Mouse (Mus musculus): Measurements from ENCODE around the gene Pde4a.
A peak's percentile ranks its signal among the peaks of the same experiment; 100 is the strongest.
"Not testable (repeated sequence)": the region's sequence is repeated elsewhere in the genome, so short reads cannot be mapped to it uniquely, and the experiment has no call there.

Pde4a gene

DNA sequence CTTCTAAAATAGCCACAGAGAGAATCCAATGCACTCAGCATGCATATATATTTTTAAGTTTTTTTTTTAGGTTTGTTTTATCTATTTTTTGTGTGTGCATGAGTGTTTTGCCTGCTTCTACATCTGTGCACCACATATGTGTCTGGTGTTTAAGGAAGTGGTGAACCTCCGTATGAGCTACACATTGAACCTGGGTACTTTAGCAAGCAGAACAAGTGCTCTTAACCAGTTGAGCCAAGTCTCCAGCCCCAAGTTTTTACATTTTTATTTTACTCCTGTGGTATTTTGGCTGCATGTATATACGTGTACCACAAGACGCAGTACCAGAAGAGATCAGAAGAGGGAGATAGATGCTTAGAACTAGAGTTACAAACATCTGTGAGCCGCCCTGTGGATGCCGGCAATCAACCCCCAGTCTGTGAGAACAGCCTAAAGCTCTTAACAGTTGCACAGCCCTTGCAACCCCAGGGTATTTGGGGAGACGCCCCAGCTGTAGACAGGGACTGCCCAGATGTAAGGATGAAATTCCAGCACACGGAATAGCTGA lies 55.9 kb downstream of the Pde4a start:
- no peak for DNase-seq

DNA sequence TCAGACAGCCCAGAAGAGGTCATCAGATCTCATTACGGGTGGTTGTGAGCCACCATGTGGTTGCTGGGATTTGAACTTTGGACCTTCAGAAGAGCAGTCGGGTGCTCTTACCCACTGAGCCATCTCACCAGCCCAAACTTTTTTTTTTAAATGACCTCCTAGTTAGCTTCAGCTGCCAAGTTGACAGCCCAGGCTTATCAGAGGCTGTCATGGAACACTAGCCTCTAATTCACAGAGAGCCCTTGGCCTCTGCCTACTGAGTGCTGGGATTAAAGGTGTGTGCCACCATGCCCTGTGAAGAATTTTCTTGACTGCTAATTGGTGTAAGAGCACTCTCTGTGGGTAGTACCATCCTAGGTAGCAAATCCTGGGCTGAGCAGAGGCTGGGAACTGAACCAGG lies 58.0 kb downstream of the Pde4a start:
- DNase-seq = not testable (repeated sequence)

DNA sequence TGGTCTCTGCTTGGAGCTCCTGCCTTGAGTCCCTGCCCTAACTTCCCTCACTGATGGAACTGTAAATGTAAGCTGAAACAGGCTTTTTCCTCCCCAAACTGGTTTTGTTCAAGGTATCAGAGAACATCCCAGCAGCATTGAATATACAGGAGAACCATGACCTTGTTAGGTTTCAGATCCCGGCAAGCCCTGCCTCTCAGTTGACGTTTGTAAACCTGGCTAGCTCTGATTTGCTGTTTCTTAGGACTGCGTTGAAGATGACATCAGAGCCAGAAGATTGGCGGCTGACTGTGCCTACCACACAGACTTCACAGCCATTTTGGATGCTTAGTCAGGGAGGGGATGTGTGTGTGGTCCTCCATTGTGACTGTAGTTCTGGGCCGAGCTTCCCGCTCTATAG lies 58.4 kb downstream of the Pde4a start:
- DNase-seq = no peak

DNA sequence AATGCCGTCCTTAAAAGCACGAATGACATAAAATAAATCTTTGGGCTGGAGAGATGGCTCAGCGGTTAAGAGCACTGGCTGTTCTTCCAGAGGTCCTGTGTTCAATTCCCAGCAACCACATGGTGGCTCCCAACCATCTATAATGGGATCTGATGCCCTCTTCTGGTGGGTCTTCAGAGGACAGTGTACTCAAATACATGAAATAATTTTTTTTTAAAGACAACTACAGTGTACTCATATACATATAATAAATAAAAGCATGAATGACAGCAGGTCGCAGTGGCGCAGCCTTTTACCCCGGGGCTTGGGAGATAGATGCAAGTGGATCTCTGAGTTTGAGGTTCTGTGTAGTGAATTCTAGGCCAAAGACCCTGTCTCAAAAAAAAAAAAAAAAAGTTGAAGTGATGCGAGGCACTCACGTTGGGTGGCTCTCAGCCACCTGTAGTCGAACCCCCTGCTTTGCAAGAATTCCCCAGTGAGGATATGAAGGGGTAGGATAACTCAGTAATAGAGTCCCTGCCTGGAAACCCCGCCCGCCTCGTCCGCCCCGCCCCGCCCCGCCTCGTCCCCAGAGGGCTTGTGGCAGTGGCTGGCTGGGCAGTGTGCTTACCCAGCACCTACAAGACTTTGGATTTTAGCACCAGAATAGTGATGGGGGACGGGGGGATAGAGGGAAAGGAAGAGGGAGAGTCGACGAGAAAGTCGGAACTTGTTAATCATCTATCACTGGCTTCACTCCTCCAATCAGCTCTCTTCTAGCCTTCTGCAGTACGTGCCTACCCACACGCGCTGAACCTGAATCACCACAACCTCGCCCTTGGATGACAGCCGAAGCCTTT lies 59.3 kb downstream of the Pde4a start:
- peak; percentile 44 for DNase-seq

DNA sequence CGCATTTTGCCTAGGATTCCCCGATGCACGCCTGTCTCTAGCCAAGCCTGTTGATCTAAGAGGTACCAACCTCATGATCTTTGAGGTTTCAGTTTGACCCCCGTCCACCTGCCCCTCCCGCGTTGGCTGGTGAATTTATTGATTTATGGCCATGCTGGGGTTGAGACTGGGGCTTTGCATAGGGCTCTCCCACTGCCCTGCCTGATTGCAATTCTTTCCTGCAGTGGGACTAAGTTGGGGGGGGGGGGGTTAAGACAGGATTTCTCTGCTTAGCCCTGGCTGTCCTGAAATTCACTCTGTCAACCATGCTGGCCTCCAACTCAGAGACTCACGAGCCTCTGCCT lies 59.9 kb downstream of the Pde4a start:
- DNase-seq = no peak

DNA sequence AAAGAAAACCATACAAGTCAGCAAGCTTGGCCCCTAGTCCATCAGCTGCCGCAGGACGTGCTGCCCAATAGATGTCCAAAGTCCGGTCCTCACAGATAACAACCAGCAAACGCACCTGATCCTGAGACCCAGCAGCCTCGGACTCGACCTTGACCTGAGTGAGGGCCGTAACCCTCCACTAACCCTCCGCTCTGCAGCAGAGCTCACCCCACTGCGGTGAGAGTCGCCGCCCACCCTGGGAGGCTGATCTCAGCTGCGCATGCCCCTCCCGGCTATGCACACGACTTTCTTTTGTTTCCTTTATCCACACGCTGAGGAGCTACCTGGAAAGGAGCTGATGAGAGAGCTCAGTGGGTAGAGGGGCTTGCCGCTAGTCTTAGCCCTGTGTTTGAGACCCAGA lies 61.8 kb downstream of the Pde4a start:
- DNase-seq = no peak

DNA sequence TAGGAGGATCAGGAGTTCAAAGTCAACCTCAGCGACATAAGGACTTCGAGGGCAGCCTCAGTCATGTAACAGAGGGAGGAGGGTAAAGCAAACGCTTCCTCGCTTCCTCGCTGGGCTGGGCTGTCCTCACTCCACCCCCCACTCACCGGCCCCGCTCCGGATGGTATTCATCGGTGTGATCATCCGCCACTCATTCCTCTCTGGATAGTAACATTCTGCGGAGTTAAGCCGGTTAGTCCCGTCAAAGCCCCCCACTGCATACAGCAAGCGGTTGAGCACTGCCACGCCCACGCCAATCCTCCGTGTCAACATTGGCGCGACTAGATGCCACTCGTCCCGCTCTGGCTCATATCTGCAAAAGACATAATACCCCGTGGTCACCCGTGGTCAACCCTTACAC lies 66.0 kb downstream of the Pde4a start:
- no peak for DNase-seq

DNA sequence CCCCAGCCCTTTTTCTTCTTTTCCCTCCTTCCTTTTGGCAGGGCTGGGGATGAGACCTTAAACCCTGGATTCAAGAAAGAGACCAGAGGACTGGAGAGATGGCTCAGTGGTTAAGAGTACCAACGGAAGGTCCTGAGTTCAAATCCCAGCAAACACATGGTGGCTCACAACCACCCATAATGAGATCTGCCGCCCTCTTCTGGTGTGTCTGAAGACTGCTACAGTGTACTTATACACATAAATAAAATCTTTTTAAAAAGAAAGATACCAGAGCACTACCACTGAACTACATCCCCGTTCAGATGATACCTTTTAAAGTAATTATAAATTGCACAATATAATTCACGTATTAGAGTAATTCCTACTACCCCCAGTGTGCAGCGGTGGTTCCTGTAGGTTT lies 67.4 kb downstream of the Pde4a start:
- no peak for DNase-seq

DNA sequence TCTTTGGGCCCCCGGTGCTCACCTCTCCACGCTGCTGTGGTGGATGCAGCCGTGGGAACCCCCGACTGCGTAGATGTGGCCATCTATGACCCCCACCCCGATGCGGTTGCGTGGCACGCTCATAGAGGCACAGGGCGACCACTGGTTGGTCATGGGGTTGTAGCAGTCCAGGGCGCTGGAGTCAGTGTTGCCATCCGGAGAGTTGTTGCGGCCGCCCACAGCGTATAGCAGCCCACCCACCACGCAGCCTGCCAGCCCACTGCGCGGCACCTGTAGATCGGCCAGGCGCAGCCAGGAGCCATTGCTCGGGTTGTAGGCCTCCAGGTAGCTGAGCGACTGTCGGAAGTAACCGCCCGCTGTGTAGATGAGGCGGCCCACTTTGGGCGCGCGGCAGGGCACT lies 67.9 kb downstream of the Pde4a start:
- no peak for DNase-seq

DNA sequence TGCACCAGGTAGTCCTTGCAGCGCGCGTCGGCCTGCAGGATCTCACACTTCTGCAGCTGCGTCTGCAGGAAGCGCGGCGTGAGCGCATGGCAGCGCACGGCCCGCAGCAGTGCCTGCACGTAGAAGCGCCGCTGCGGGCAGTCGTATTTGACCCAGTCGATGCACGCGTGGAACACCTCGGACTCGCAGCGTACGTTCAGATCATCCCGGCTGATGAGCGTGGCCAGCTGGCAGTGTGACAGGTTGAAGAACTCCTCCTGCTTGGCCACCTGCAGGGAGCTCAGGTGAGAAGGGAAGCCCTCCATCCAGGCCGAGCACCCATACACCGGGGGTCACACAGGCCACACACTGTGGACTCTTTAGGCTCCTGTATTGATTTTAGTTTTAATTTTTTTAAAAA lies 68.3 kb downstream of the Pde4a start:
- DNase-seq = no peak

DNA sequence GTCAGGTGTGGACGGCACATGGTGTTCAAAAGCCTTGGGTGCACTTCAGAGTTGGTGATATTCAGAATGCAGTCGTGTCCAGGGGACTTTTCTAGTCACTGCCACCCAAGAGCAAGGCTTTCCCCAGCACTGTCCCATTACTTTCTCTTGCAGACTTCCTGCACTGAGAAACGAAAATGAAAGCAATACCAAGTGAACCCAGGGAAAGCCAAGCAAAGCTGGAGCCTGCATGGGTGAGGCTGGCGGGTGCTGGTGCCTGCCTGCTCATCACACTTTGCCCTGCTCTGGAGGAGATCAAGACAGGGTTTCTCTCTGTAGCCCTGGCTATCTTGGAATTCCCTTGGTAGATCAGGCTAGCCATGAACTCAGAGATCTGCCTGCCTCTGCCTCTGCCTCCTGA lies 69.8 kb downstream of the Pde4a start:
- DNase-seq = no peak

DNA sequence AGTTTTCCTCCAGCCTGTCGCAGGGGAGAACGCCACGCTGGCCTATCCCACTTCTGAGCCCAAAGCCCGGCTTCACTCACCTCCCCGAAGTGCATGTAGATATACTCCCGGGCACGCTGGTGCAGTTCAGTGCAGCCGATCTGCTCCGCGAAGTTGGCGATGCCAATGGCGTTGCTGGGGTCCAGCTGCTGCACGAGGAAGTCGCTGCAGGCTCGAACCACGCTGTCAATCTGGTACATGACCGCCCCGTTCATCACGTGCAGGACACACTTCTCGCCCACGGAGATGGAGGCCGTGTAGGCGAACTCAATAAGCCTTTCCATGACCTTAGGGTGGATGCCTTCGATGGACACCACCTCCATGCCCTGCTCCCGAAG lies 71.5 kb downstream of the Pde4a start:
- no peak for DNase-seq

DNA sequence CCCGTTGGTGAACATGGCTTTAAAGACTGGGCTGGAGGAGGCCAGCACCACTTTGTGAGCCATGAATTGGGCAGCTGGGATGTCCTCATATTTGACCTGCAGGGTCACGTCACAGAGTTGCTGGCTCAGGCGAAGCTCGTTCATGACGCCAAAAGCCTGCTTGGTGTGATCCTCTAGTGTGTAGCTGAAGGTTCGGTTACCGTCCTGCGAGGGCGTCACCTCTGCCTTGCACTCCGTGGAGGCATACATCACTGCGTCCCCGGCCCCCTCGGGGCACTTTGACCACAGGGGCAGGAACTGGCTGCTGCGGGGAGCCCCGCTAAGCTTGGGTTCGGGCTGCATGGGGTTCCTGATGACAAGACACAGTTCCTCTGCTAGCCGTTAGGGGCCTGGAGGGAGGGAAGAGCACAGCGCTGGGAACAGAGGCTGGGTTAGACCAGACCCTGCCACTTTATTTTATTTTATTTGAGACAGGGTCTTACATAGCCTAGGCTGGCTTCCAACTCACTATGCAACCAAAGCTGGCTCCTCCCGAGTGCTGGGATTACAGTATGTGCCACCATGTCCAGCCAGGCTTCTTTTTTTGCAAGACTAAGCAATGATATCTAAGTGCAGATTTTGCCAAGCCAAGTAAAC lies 72.0 kb downstream of the Pde4a start:
- DNase-seq = no peak

DNA sequence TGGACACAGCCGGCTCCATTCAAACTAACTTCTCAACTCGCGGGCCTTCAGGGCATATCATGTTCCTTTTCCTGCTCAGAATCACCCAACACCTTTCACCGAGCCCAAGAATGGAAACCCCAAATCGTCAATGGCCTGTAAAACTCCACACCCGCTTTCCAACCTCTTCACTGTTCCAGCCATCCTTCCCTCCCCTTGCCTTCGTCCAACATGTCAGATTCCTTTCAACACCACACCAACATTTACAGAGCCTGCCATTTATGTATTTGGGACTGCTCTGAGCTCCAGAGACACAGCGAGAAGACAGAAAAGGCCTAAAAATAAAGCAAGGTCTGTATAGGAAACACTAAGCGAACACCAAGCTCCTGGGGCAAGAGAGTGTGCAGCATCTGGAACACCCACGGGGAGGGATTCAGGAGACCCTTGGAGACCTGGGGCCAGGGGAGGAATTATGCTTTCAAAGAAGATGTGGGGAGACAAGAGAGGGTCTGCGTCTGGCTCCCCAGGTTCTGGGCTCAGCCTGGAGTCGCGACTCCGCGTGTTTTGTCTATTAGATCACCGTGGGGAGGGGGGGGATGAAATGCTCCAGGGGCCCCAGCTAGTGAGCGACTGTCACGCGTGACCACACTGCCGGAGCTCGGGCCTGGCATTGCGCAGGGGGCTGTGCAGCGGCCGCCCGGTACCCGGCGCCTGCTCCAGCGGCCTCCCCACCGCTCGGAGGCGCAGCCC lies 72.7 kb downstream of the Pde4a start:
- no peak for DNase-seq

DNA sequence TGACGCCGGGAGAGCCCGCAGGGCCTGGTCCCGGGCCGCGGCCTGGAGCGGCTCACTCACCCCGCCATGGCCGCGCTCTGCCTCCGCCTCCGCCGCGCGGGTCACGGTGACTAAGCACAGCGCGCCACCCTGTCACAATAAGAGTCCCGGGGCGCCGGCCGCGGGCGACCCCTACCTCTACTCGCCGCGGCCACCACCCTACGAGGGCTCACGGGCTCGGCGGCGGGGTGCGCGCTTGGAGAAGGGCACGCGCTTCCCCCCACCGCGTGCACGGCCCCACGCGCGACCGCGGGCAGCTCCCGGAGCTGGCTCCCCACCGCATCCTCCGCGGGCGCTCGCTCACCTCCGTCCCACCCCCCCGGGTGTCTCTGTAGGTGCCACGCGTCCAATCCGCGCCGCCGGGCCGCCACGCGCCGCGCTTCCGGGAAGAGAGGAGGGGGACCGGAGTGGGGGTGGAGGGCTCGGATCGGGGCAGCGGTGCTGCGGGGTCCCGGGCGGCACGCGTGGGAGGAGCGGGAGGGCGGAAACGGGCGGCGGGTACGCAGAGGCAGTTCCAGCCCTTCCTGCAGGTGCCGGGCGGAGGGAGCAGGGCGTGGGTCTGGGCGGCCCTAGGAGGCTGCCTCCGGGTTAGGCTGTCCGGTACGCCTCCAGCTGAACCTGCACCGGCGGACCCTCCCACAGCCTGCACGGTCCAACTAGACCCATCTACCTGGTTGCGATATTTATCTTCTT lies 73.4 kb downstream of the Pde4a start, which contains the start of gene Keap1:
TSS of gene Keap1 (minus strand) at position 629 of the 732 bp plus-strand sequence.
- peak; percentile 78 for DNase-seq

DNA sequence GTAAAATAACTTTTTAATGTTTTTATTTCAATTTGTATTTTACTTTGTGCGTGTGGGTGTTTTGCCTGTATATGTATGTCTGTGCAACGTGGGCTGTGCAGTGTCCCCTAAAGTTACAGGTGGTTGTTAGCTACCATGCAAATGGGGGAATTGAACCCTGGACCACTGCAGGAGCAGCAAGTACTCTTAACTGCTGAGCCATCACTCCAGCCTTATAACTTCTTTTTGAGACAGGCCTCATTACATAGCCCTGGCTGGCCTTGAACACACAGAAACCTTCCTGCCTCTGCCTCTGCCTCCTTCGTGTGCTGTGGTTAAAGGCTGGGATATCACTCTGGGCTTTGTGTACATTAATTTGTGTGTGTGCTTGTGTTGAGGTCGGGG lies 73.9 kb downstream of the Pde4a start:
- DNase-seq = no peak

DNA sequence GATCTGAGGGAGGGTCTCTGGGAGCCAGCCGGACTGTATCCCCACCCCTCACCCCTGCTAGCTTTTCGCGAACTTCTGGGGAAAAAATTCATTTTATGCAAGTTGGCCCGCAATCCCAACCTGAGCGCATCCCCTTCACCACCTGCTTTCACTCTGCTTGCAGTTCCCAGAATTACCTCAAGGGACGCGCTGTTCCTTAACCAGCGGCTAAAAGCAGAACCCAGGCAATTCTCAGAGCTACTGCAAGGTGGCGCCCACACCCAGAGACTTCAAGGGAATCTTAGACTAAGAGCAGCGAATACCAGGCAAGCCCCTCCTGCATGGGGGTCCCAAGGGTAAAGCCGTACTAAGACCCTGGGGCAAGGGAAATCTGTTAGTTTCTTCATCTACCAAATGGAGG lies 75.8 kb downstream of the Pde4a start:
- DNase-seq = peak; percentile 76

DNA sequence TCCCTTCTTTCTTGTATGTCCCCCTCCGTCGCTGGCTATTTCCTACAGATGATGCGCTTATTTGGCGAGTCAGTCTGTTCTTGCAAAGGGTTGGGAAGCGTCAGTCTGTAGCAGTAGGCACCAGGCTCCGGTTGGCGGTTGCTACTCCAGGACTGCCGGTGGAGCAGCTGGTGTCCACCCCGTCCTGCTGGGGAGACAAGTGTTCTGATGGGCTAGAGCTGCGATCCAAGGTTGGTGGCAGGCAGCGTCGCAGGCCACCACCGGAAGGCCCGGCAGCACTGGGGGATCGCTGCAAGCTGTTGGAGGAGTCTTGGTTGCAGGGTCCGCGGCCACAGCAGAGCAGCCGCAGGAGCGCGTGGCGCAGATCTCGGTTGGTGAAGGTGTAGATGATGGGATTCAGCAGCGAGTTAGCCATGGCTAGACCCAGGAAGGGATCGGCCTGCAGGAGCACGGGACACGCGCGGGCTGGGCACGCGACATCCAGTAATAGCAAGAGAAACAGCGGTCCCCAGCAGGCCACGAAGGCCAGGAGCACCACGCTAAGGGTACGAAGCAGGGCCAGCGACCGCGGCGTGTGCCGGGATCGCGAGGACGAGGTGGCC lies 78.4 kb downstream of the Pde4a start:
- DNase-seq = no peak

DNA sequence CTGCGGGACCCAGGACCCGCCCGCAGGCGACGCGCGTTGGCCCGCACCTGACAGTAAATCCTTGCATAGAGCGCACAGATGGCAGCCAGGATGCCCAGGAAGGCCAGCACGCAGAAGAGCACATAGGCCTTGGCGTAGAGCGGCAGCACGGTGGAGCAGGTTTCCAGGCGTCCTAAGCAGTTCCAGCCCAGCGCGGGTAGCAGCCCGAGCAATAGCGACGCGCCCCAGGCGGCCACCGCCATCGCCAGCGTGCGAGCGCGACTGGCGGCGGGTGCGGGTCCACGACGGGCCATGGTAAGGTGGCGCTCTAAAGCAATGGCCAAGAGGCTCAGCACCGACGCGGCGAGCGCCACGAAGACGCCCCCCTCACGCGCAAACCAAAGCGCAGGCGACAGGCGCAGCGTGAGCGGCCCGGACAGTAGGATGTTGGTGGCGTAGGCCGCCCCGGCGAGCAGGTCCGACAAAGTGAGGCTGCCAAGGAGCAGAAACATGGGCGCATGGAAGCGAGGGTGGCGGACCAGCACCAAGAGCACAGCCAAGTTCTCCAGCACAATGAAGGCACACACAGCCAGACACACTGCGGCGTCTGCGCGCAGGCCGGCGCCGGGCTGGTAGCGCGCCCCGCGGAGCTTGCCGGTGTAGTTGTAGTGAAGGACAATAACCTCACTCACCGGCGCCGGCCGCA lies 79.1 kb downstream of the Pde4a start:
- no peak for DNase-seq

DNA sequence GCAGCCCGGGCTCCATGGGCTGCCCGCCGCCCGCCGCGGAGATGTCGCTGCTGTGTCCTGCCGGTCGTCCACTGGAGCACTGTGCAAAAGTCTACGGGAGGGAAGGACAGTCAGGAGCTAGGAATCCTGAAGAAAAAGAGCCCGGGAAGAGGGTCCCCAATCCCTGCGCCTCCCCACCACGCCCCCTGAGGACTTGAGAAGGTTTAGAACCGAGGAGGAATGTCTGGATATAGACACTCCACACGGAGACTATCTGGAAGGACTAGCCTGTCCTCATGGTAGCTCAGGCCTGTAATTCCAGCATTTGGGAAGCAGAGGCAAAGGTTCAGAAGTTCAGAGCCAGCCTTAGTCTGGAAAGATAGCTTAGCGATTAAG lies 79.6 kb downstream of the Pde4a start:
- DNase-seq = no peak

DNA sequence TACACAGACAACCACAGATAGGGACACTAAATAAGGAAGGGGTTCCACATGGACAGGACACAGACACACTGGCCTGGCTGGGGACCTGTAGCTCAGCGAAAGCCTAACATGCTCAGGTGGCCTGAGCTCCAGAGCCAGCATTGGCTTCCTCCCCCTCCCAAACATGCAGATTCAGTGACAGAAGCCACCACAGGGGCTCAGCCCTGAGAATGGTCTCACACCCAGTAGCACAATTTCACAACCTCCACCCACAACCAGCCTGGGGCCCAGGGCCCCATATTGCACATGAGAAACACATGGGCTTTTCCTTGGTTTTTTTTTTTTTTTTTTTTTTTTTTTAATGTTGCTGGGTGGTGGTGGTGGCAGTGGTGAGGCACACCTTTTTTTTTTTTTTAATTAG lies 80.8 kb downstream of the Pde4a start:
- DNase-seq = no peak

DNA sequence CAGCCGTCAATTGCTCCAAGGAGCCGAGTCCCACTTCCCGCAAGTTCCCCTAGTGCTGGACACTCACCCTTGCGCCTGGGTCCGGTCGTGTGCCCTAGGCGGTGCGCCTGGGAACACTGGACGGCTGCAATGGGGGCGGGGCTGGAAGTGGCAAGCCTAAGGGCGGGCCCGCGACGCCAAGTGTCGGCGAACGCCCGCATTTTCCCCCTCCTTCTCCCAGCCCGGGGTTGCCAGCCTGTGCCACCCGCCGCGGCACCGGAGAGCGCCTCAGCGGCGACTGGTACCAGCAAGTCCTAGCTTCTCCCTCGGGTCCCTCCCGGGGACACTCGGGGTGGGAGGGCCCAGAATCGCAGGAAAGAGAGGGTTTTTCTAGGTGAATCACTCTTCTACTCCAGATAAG lies 82.8 kb downstream of the Pde4a start, which contains the start of gene S1pr5:
TSS of gene S1pr5 (minus strand) at position 118 of the 400 bp plus-strand sequence.
- DNase-seq = peak; percentile 55
